Mouse (Mus musculus) heart, postnatal 25 days (tissue): ENCODE measurements around the gene Tsku. TPM values are rescaled to one million over a fixed set of nuclear protein-coding genes. Genes with fewer than 3 reads are reported as not detected.

ENCODE experiments used
- DNase-seq: peaks from one replicate; pipeline ENCODE4 v3.0.0; 2022; ENCODE audit warnings: low spot score
- intact Hi-C: fragments of 180-260 bp; cut with DNase I; formaldehyde crosslinking; loops from one replicate; pipeline ENCODE4 v1.15.1; 2025
- total RNA-seq, 2 experiments: library from RNA; stranded (reverse); gene quantifications; 2 replicates each; pipeline ENCODE4 v1.2.3; 2021

Tsku gene
- total RNA-seq, 2 experiments from 2014 or later: 2.1 to 2.7 TPM

DNA sequence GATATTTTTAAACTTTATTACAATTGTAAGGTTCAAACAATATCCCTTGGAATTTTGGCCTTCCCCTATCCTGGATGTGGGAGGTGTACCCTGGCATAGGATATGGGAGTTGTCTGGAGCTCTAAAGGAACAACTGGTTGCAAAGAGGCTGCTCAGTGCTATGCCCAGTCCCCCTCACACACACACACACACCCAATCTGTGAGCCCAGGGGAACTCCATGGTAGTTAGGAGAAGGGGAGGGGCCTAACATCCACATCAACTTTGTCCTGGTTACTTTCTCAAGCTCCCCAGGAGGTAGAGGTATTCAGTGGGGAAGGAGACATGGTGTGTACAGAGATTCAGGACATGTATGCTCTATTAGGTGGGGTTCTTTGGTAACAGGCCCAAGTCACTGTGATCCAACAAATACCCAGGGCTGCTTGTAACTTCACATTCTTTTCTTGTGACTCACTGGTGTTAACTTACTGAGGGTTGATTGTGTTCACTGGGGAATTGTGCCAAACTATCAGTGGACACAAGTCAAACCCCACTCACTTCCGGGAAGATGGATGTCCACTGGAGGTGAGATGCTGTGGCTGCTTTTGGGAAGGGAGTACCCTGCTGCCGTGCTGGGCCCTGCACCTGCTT lies 30.6 kb downstream of the Tsku start:
- no peak for DNase-seq
- intact Hi-C loops: no loop called here

DNA sequence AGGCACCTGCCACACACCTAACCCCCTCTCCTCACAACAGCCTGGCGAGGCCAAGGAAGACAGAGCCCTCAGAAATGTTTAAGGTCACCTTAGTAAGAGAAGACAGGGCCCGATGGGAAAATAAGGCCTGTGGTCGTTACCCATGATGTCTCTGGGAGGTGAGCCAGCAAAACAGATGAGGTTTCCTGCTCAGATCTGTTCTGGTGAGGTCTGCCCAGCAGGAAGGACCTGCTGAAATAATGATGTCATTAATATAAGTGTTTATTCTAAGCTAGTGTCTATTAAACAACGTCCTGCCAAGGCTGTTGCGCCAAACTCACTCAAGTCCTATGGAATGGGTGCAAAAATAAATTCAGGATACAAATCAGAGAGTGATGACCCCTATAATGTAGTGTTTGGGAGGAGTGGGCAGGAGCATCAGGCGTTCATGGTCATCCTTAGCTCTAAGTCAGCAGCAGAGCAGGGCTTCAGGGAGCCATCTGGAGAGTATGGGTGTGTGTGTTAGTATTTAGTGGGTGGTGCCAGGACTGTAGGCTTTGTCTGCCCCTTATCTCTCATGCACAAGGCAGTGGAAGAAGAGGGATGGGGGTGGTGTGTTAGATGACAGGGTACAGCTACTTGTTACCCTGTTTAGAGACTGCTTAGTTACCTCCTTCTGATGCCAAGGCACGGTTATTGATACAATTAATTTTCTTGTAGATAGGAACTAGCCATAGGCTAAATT lies 31.3 kb downstream of the Tsku start:
- intact Hi-C loops: no loop called here
- no peak for DNase-seq

DNA sequence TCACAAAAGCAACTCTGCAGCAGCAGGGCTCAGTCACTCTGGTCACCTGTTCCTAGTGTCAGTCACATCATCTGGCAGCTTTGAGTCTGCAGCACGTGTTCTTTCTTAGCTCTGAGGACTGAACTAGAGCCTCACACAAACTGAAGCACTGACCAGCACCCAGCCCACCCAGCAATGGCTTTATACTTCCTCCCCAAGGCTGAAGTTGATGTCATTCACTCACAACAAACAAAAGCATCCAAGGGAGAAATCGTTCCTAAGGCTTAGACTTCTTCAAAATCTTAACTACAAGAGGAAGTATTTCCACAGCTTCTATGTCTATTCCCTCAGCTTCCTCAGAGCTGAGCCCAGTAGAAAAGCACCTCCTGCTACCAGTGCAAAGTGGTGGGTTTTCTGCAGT lies 32.8 kb downstream of the Tsku start:
- intact Hi-C loops: no loop called here
- no peak for DNase-seq

DNA sequence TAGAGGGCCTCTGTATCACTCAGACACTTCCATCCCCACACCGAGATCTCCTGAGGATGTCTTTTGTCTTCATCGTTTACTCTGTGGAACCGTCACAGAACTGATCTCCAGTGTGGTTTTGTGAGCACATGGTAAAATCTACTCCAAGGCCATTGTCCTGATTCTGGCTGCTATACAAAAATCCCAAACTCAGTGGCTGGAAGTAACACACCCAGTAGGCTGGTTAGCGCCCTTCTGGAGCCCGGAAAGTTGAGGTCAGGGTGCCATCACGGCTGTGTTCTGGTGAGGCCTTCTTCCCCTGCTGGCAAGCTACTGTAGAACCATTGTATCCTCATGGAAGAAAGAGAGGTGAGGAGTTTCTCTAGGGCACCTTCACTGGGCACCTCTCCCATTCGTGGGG lies 35.1 kb downstream of the Tsku start:
- intact Hi-C loops: no loop called here
- DNase-seq: no peak

GRCm38 (mm10) chr7:98324228-98324627 lies 36.9 kb downstream of the Tsku start:
- intact Hi-C loops: no loop called here
- no peak for DNase-seq

GRCm38 (mm10) chr7:98323288-98324019 lies 37.7 kb downstream of the Tsku start:
- DNase-seq: no peak
- intact Hi-C loops: no loop called here

- intact Hi-C loops: no loop called here
- DNase-seq: no peak
Observed at GRCm38 (mm10) chr7:98322415-98322814, 38.7 kb downstream of the Tsku start.

DNA sequence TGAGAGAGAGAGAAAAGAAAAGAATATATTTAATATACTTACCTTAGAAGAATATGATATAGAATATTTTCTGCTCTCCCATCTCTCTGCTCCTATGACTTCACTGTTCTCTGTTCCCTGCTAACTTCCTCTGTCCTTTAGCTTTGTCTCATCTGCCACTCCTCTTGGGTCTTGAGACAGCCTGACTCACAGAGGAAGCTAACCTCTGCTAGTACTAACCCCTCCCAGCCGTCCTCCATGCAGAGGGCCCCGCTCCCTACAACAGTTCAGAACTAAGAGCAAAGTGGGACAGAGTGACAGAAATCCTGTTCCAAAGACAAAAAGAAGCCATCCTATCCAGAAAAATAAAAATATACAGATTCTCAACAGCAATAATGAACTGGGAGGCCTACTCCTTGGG lies 40.0 kb downstream of the Tsku start, which contains the start of gene Acer3:
Gene Acer3 (minus strand): TSS at position 126 of the 400 bp plus-strand sequence.
- no peak for DNase-seq
- intact Hi-C loops: no loop called here

GRCm38 (mm10) chr7:98320006-98320556 lies 41.0 kb downstream of the Tsku start:
- intact Hi-C loops: no loop called here
- DNase-seq: no peak

- no peak for DNase-seq
- intact Hi-C loops: no loop called here
Observed at GRCm38 (mm10) chr7:98316568-98316967, 44.6 kb downstream of the Tsku start.

DNA sequence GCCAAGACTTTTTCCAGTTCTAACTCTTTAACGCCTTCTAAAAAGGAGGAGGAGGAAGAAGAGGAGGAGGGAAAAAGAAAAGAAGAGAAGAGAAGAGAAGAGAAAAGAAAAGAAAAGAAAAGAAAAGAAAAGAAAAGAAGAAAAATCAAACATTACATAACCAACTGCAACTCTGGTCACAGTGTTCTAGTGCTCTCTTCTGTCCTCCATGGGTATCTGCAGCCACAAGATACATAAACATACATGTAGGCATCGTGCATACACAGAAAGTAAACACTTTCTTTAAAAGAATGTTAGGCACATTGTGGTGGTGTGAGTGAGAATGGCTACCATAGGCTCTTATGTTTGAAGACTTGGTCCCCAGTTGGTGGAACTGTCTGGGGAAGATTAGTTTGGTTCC lies 46.0 kb downstream of the Tsku start:
- DNase-seq: no peak
- intact Hi-C loops: no loop called here

- intact Hi-C loops: no loop called here
- no peak for DNase-seq
Observed at GRCm38 (mm10) chr7:98312185-98312920, 48.8 kb downstream of the Tsku start.

DNA sequence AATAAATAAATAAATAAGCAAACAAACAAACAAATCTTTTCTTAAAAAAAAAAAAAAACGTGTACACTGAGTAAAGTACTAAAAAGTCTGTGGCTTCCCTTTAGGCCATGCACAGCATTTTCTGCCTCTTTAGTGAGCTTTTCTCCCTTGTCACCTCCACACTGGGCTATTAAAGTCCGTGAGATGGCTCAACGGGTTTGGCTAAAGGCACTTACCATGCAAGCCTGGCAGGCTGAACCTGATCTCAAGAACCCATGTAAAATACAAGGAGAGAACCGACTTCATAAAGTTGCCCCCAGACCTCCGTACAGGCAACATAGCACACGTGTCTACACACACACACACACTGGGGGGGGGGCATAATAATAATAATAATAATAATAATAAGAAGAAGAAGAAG lies 50.9 kb downstream of the Tsku start:
- no peak for DNase-seq
- intact Hi-C loops: no loop called here

DNA sequence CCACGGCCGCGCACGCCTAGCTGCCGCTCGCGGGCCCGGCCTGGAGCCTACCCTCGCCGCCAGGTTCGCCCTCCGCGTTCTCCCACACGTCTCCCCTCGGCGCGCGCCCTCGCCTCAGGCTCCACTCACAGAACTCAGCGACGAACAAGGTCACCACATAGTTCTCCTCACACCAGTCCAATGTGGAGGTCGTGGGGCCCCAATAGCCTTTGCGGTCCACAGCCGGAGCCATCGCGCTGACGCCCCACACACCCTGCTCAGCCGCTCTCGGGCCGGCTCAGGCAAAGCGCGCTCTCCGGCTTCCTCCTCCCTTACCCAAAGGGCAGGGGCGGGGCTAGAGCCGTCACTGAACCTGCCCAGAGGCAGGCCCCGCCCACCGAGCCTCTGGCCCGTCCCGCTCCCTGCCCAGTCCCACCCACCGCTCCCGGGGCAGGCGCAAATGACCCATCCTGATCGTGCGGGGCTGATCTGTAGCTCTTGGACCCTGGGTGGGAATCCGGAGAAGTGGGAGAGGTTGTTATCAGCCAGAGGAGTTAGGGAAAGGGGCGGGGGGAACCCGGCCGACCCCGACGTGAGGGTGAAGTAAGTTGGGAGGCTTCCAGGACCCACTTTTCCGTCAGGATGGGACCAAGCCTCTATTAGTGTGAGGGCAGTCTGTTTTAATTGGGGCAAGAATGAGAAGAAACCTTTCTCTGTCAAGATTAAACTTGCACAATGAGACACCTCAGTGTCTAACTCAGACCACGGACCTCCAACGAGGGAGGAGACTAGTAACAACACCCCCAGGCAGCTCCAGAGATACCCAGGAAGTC lies 51.7 kb downstream of the Tsku start:
- intact Hi-C loops: loop anchor here (5.0 kb wide), 1 partner anchor 33 kb away; no protein-coding TSS in a partner anchor
- peak; percentile 91 for DNase-seq

GRCm38 (mm10) chr7:98308607-98309218 lies 52.4 kb downstream of the Tsku start:
- DNase-seq: no peak
- intact Hi-C loops: loop anchor here (5.0 kb wide), 1 partner anchor 34 kb away; no protein-coding TSS in a partner anchor

GRCm38 (mm10) chr7:98307921-98308606 lies 53.1 kb downstream of the Tsku start:
- intact Hi-C loops: loop anchor here (5.0 kb wide), 1 partner anchor 34 kb away; no protein-coding TSS in a partner anchor
- DNase-seq: no peak

GRCm38 (mm10) chr7:98307411-98307810 lies 53.7 kb downstream of the Tsku start:
- no peak for DNase-seq

More at GRCm38 (mm10) chr7:98307411-98307810, 53.7 kb downstream of the Tsku start:
- intact Hi-C loops: loop anchor here (5.0 kb wide), 1 partner anchor 35 kb away; no protein-coding TSS in a partner anchor
